Mouse (Mus musculus) stomach, embryonic 16.5 days (tissue): ENCODE results near the gene Ntm. TPM values are rescaled to one million over a fixed set of nuclear protein-coding genes. Genes with fewer than 3 reads are reported as not detected.
A peak's percentile ranks its signal among the peaks of the same experiment; 100 is the strongest.

Experiments used
- ATAC-seq: fragments of 200-750 bp; cut with Nextera tagmentation; 2 replicates; pipeline ENCODE4 v1.8.0; 2017; ENCODE audit warnings: moderate number of reproducible peaks, moderate TSS enrichment; ENCODE audit not compliant: insufficient read depth, low FRiP score
- H3K27ac ChIP-seq: fragments of 300-500 bp; sonication (generic); 2 replicates; pipeline ENCODE4 v1.5.1; 2014; ENCODE audit warnings: low read length
- H3K27me3 ChIP-seq: fragments of 300-500 bp; sonication (generic); 2 replicates; pipeline ENCODE4 v1.6.1; 2014; ENCODE audit warnings: low read length, control low read depth, mixed read lengths; ENCODE audit not compliant: control insufficient read depth, insufficient read depth
- H3K36me3 ChIP-seq: fragments of 300-500 bp; sonication (generic); 2 replicates; pipeline ENCODE4 v1.6.1; 2014; ENCODE audit warnings: low read length; ENCODE audit not compliant: control insufficient read depth, insufficient read depth
- H3K4me1 ChIP-seq: fragments of 300-500 bp; sonication (generic); 2 replicates; pipeline ENCODE4 v1.6.1; 2014; ENCODE audit warnings: low read length, control low read depth, mixed read lengths; ENCODE audit not compliant: control insufficient read depth, insufficient read depth
- H3K4me2 ChIP-seq: fragments of 300-500 bp; sonication (generic); 2 replicates; pipeline ENCODE4 v1.6.1; 2014; ENCODE audit warnings: low read depth, low read length, mixed read lengths
- H3K4me3 ChIP-seq: fragments of 300-500 bp; sonication (generic); replicated peaks from 2 replicates; pipeline ENCODE4 v1.5.1; 2014; ENCODE audit warnings: mild to moderate bottlenecking, low read length
- H3K9ac ChIP-seq: fragments of 300-500 bp; sonication (generic); 2 replicates; pipeline ENCODE4 v1.6.1; 2014; ENCODE audit warnings: low read length
- H3K9me3 ChIP-seq: fragments of 300-500 bp; sonication (generic); replicated peaks from 2 replicates; pipeline ENCODE4 v1.6.1; 2016; ENCODE audit warnings: low read length, control low read depth; ENCODE audit not compliant: control insufficient read depth
- WGBS: fragments of 180-500 bp; shearing (Covaris S2); extraction: QIAGEN DNeasy Blood & Tissue Kit; methylation state at CpG from one replicate; pipeline ENCODE4 v1.1.7; 2014; 5-methylcytosine and 5-hydroxymethylcytosine counted together
- polyA plus RNA-seq: library from polyadenylated mRNA; unstranded; fragments of >200 nt; fragmentation: Nextera tagmentation; extraction: Ambion mirVana; gene quantifications from 2 replicates; pipeline ENCODE4 v1.2.1, GENCODE M21; 2015

The Ntm gene
- polyA plus RNA-seq, 1 experiment from 2014 or later: 15.0 TPM

DNA sequence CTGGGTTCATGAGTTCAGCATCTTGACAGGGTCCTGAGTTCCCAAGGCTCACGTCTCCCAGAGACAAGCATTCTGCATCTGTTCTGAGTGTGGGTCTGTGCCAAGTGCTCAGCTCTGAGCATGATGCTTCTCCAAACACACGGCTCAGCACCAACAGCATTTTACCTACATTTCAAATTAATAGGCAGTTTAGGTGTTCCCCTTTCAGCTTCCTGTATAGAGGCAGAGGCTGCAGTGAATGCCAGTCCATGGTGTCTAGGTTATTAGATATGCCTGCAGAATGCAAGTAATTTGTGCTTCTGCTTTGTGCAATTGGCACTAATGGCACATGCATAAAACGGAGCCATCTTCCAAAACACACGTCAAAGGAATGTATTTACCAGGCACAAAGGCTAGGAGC is 757.3 kb downstream of the Ntm start:
- Histone ChIP-seq H3K9ac (no peak overlapping the region), H3K9me3 (no peaks in the 10 kb centered on the region), H3K36me3 (no peaks in the 10 kb centered on the region), H3K4me2 (no peak overlapping the region), H3K27me3 (no peaks in the 10 kb centered on the region), H3K4me3 (no peak overlapping the region), H3K4me1 (no peaks in the 10 kb centered on the region), H3K27ac (no peak overlapping the region)
- no peak for ATAC-seq
- WGBS: 48% methylated on average over 4 of the region's 4 CpGs

DNA sequence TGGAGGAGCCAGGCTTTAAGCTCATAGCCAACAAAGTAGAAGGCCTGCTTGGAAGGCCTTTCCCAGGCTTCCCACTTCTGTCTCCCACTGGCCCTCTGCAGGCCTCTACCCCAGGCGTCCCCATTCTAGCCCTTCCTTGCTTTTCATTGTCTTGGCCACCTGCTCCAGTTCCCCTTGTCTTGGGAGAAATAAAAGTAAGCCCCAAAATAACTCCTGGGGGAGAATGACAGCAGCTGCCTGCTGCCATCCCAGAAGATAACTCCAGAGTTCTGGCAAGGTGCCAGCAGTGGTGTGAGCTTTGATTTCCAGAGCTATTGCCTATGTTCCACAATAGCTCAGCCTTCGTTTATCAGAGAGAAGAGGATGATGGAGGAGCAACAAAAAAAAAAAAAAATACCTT is 760.7 kb downstream of the Ntm start:
- Histone ChIP-seq H3K9ac (no peak overlapping the region), H3K9me3 (no peaks in the 10 kb centered on the region), H3K4me3 (no peak overlapping the region), H3K4me1 (no peaks in the 10 kb centered on the region), H3K27ac (no peak overlapping the region), H3K4me2 (no peak overlapping the region), H3K36me3 (no peaks in the 10 kb centered on the region), H3K27me3 (no peaks in the 10 kb centered on the region)
- WGBS: 42% methylated on average over 2 of the region's 2 CpGs
- no peak for ATAC-seq

DNA sequence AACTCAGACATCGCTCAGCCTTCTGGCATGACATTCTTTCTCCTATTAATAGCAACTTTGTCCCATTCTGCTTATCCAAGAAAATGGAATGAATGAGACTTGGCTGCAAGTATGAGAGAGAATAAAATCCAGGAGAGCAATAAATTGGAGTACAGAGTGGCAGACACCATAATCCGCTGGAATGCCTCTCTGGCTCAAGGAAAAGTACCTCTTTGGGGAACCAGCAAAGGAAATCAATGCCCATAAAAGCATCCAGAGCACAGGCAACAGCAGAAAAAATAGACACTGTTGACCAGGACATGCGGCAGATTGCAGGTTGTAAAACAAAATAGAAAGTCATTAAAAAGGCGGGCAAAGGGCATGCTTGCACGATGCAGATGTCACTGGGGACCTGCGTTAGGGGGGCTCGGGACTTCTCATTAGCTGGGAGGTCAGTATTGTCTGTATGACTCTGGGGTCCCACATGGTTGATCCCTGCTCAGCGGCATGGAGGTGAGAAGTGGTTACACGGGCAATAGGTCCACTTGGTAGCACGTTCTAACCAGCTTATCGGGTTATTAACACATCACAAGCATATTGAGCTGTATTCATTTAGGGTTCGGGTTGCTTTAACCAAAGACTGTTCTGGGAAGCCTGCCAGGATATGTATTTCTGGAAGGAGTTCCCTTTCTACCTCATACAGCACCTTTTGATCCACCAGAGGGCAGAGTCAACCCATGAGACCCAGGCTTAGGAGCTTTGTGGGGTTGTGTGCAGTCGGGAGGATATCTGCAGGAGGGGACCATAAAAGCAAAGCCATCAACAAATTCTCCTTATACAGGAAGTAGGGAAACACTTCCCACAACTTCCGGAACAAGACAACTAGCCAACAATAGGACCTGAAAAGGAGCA is 761.5 kb downstream of the Ntm start:
- Histone ChIP-seq H3K36me3 (no peaks in the 10 kb centered on the region), H3K4me3 (no peak overlapping the region), H3K9ac (no peak overlapping the region), H3K27me3 (no peaks in the 10 kb centered on the region), H3K4me1 (no peaks in the 10 kb centered on the region), H3K27ac (no peak overlapping the region), H3K9me3 (no peaks in the 10 kb centered on the region), H3K4me2 (no peak overlapping the region)
- WGBS: 54% methylated on average over 14 of the region's 14 CpGs
- ATAC-seq: peak; percentile 73; the same call in 1 of the 2 replicates

DNA sequence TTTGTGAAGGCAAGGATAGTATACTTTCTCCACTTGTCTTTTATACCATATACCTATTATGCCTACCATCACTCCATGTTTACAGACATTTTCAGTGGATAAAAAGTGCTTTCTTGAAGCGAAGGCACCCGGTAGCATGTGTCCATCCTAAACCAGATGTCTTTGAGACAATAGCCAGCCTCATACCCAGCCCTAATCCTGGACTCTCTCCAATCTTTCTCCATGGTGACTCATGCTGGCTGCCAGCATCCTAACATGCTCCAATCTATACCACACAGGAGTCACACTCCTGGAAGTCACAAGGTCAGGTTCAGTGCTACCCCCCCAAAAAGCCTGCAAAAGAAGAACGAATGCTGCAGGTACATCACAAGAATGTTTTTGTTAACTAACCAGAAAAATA is 765.9 kb downstream of the Ntm start:
- no peak for ATAC-seq
- 68% methylated on average over 3 of the region's 3 CpGs for WGBS
- Histone ChIP-seq H3K36me3 (no peaks in the 10 kb centered on the region), H3K4me2 (no peak overlapping the region), H3K9me3 (no peaks in the 10 kb centered on the region), H3K4me1 (no peaks in the 10 kb centered on the region), H3K9ac (no peak overlapping the region), H3K4me3 (no peak overlapping the region), H3K27ac (no peak overlapping the region), H3K27me3 (no peaks in the 10 kb centered on the region)

DNA sequence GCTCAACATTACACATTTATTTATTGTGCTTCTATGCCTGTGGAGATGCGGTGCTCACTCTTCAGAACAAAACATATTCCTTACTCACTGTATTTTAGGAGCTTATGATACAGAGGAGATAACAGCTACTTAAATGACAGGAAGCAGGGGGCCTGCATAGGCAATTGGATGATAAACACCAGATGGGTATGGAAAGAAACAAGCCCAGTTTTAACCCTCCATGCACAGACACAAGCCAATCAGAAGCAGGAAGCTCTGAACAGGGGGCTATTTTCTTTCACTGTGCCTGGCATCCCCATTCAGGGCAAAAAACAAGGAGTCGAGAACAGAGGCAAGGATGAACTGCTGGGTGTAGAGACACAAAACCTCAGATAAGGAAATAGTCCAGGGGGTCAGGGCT is 768.7 kb downstream of the Ntm start:
- no peak overlapping the region for H3K9ac ChIP-seq
- no peaks in the 10 kb centered on the region for H3K36me3 ChIP-seq
- H3K9me3 ChIP-seq: no peaks in the 10 kb centered on the region
- H3K4me1 ChIP-seq: no peaks in the 10 kb centered on the region
- no peak for ATAC-seq
- no peak overlapping the region for H3K27ac ChIP-seq
- H3K27me3 ChIP-seq: no peaks in the 10 kb centered on the region
- H3K4me3 ChIP-seq: no peak overlapping the region
- H3K4me2 ChIP-seq: no peak overlapping the region
- 71% methylated on average over 2 of the region's 2 CpGs for WGBS

DNA sequence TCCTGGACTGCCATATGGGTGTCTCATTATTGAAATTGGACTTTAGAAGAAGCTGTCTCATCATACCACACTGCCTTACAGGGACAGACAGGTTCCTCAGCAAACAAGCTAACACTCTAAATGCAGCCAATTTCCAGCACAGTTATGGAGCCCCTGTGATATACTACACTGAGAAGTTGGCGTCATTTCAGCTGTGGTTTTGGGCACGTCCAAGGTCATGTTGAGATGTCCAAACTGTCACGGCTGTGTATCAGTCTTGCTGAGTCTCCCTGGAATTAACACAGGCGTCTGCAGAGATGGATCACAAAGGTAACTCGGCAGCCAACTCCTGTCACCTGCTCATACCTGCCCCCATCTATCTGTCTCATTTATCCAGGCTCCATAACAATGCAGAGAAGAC is 779.9 kb downstream of the Ntm start:
- WGBS: 68% methylated on average over 5 of the region's 5 CpGs
- Histone ChIP-seq H3K4me2 (no peak overlapping the region), H3K27ac (no peak overlapping the region), H3K27me3 (no peaks in the 10 kb centered on the region), H3K36me3 (no peaks in the 10 kb centered on the region), H3K9ac (no peak overlapping the region), H3K4me3 (no peak overlapping the region), H3K4me1 (no peaks in the 10 kb centered on the region; the same call in 1 of the 2 replicates), H3K9me3 (no peaks in the 10 kb centered on the region)
- no peak for ATAC-seq

DNA sequence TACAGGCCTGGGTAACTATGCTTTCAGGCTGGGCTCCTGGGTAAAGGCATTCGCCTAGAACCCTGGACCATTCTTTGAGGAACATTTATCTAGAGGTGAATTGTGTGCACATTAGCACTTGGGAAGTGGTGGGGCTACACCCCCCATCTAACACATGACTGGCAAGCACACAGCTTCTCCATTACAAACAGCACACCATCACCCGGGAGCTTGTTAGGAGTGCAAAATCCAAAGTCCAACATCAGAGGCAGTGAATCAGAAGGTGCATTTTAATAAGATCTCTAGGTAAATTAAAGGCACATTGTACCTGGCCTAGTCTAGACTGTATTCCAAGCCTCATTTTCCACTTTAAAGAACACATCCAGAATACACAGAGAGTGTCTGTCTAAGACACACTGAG is 781.3 kb downstream of the Ntm start:
- Histone ChIP-seq H3K27ac (no peak overlapping the region), H3K4me1 (no peaks in the 10 kb centered on the region; the same call in 1 of the 2 replicates), H3K9ac (no peak overlapping the region), H3K4me2 (no peak overlapping the region), H3K4me3 (no peak overlapping the region), H3K27me3 (no peaks in the 10 kb centered on the region), H3K9me3 (no peaks in the 10 kb centered on the region), H3K36me3 (no peaks in the 10 kb centered on the region)
- 70% methylated on average over 2 of the region's 2 CpGs for WGBS
- no peak; the same call in 1 of the 2 replicates for ATAC-seq

DNA sequence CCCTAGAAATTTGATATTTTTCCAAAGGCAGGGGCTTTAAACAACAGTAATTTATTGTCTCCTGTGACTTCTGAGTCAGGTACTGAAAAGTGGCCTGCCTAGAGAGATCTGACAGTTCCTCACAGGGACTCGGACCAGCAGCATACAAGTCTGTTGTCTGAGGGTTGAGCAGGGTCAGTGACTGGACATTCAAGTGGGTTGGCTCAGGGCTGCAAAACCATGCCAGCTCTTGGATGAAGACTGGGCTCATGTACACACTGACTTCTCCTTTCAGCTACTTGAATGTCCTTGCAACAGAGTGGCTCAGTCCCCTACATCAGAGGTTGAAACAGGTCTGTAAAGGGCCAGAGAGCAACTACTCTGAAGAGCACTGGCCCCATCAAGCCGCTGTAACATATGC is 797.2 kb downstream of the Ntm start:
- H3K27ac ChIP-seq: no peak overlapping the region
- no peak for ATAC-seq
- no peak overlapping the region for H3K4me3 ChIP-seq
- H3K36me3 ChIP-seq: no peaks in the 10 kb centered on the region
- no peaks in the 10 kb centered on the region for H3K9me3 ChIP-seq
- H3K4me1 ChIP-seq: no peaks in the 10 kb centered on the region
- H3K9ac ChIP-seq: no peak overlapping the region
- H3K4me2 ChIP-seq: no peak overlapping the region
- 67% methylated on average over 2 of the region's 2 CpGs for WGBS
- no peaks in the 10 kb centered on the region for H3K27me3 ChIP-seq

DNA sequence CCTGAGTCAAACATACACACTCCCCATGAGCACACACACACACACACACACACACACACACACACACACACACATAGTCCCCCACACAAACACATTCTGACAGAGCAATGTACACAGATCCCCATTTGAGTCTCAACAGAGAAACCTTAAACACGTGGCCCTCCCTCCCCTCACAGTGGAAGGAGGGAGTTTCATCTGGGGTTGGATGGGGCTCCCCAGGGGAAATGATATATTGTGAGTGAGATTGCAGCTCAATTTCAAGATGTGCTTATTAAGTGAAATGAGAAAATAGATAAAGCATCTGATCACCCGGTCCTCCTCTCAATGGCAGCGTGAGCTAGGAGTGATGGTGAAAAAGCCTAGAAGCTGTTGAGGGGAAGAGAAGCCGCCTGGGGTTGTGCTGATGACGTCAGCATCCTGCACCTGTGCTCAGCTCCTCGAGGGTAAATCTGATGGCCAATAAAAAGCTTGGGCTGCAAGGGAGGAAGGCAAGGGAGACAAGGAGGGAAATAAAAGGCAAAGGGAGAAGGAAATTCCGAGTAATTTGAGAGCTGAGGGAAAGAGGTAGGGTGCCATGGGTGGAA is 801.8 kb downstream of the Ntm start:
- H3K27ac ChIP-seq: no peak overlapping the region
- no peaks in the 10 kb centered on the region for H3K36me3 ChIP-seq
- H3K4me1 ChIP-seq: no peaks in the 10 kb centered on the region
- H3K9me3 ChIP-seq: no peaks in the 10 kb centered on the region
- no peak for ATAC-seq
- 34% methylated on average over 7 of the region's 7 CpGs for WGBS
- no peak overlapping the region for H3K9ac ChIP-seq
- no peak overlapping the region for H3K4me3 ChIP-seq
- no peaks in the 10 kb centered on the region for H3K27me3 ChIP-seq
- no peak overlapping the region for H3K4me2 ChIP-seq
